Mouse (Mus musculus) midbrain, embryonic 15.5 days (tissue): ENCODE results near the gene Tmod3. TPM values are rescaled to one million over a fixed set of nuclear protein-coding genes. Genes with fewer than 3 reads are reported as not detected.

Experiments
- ATAC-seq: fragments of 200-750 bp; cut with Nextera tagmentation; replicated peaks from 2 replicates; pipeline ENCODE4 v1.8.0; 2017; ENCODE audit warnings: moderate TSS enrichment
- H3K27ac ChIP-seq: fragments of 300-500 bp; sonication (generic); 2 replicates; pipeline ENCODE4 v1.5.1; 2015; ENCODE audit warnings: mild to moderate bottlenecking, inconsistent platforms
- H3K27me3 ChIP-seq: fragments of 300-500 bp; sonication (generic); replicated peaks from 2 replicates; pipeline ENCODE4 v1.6.1; 2015; ENCODE audit warnings: inconsistent platforms
- H3K36me3 ChIP-seq: fragments of 300-500 bp; sonication (generic); replicated peaks from 2 replicates; pipeline ENCODE4 v1.6.1; 2015; ENCODE audit warnings: inconsistent platforms
- H3K4me1 ChIP-seq: fragments of 300-500 bp; sonication (generic); 2 replicates; pipeline ENCODE4 v1.6.1; 2015; ENCODE audit warnings: inconsistent platforms
- H3K4me2 ChIP-seq: fragments of 300-500 bp; sonication (generic); 2 replicates; pipeline ENCODE4 v1.6.1; 2015; ENCODE audit warnings: inconsistent platforms, mild to moderate bottlenecking, moderate library complexity
- H3K4me3 ChIP-seq: fragments of 300-500 bp; sonication (generic); 2 replicates; pipeline ENCODE4 v1.5.1; 2015; ENCODE audit warnings: mild to moderate bottlenecking, inconsistent platforms
- H3K9ac ChIP-seq: fragments of 300-500 bp; sonication (generic); 2 replicates; pipeline ENCODE4 v1.6.1; 2015; ENCODE audit warnings: mild to moderate bottlenecking, inconsistent platforms
- H3K9me3 ChIP-seq: fragments of 300-500 bp; sonication (generic); 2 replicates; pipeline ENCODE4 v1.6.1; 2016; ENCODE audit warnings: inconsistent platforms
- WGBS: fragments of 180-500 bp; shearing (Covaris S2); methylation state at CpG from one replicate; pipeline ENCODE4 v1.1.7; 2015; ENCODE audit warnings: mixed read lengths; 5-methylcytosine and 5-hydroxymethylcytosine counted together
- polyA plus RNA-seq: library from polyadenylated mRNA; unstranded; fragments of >200 nt; fragmentation: Nextera tagmentation; extraction: Ambion mirVana; gene quantifications from 2 replicates; pipeline ENCODE4 v1.2.1, GENCODE M21; 2015

Gene Tmod3
- polyA plus RNA-seq, 1 experiment from 2014 or later: 76.5 TPM

- Histone ChIP-seq H3K4me2 (no peak overlapping the region), H3K36me3 (peaks cover 39% of the 10 kb centered on the region), H3K27me3 (no peaks in the 10 kb centered on the region), H3K9me3 (no peaks in the 10 kb centered on the region), H3K27ac (no peak overlapping the region), H3K4me1 (no peaks in the 10 kb centered on the region), H3K9ac (no peak overlapping the region), H3K4me3 (no peak overlapping the region)
- 93% methylated on average over 5 of the region's 5 CpGs for WGBS
- no peak for ATAC-seq
Measured at GRCm38 (mm10) chr9:75571036-75571942, 11.8 kb upstream of the Tmod3 start.

DNA sequence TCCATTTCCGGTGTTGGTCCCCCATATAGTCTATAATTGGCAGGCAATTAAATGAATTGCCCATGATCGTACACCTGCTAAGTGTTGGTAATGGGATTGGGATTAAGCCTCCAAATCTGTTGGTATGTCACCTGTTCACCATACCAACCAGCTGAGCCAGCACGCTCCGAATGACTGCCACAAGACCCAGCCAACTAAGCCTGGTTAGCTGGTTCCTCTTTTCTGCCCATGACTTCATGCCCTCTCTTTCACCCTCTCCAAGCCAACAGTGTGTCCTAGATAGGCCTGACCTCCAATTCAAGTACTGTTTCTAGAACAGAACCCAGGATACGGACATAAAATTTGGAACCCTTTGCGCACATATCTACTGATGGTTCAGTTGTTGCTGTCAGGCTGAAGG is 8.9 kb upstream of the Tmod3 start:
- Histone ChIP-seq H3K4me2 (no peak overlapping the region), H3K4me3 (no peak overlapping the region), H3K9ac (no peak overlapping the region), H3K9me3 (no peaks in the 10 kb centered on the region), H3K36me3 (peaks cover 10% of the 10 kb centered on the region), H3K27me3 (no peaks in the 10 kb centered on the region), H3K27ac (no peak overlapping the region), H3K4me1 (no peaks in the 10 kb centered on the region)
- 93% methylated on average over 6 of the region's 6 CpGs for WGBS
- ATAC-seq: no peak

DNA sequence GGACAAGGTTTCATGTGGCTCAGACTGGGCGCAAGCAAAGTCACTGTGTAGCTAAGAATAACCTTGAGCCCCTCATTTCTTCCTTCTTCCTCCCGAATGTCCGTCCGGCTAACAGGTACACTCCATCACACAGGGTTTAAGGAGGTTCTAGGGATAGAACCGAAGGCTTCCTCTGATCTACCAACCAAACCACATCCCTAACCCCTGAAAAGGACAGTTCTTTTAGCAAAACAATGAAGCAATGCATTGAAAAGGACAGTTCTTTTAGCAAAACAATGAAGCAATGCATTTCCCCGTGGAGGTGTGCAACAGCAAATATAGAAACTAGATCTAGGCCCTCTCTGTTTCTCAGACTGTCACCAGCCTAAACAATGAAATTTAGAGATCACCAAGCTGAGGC is 5.4 kb upstream of the Tmod3 start:
- 86% methylated on average over 6 of the region's 6 CpGs for WGBS
- no peaks in the 10 kb centered on the region for H3K36me3 ChIP-seq
- H3K4me1 ChIP-seq: peaks cover 6% of the 10 kb centered on the region
- H3K27ac ChIP-seq: no peak overlapping the region
- H3K27me3 ChIP-seq: no peaks in the 10 kb centered on the region
- no peak overlapping the region for H3K9ac ChIP-seq
- H3K9me3 ChIP-seq: no peaks in the 10 kb centered on the region
- ATAC-seq: no peak
- no peak overlapping the region for H3K4me2 ChIP-seq
- H3K4me3 ChIP-seq: no peak overlapping the region

DNA sequence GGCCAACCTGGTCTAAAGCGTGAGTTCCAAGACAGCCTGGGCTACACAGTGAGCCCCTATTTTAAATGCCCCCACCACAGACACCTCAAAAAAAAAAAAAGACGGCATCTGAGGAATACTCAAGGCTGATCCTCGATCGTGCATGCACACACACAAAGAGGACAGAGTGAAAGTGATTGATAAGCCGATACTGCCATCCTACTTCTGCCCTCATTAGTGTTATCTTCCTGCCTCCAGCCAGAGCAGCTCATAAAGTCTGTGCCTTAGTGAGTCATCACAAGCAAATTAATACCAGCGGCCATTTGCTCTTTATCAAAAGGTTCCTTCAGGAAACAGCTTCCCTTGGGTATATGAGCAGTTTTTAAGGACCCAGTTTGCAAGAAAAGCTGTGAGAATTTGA is 4.2 kb upstream of the Tmod3 start:
- H3K4me3 ChIP-seq: no peak overlapping the region
- peaks cover 10% of the 10 kb centered on the region for H3K4me1 ChIP-seq
- H3K4me2 ChIP-seq: no peak overlapping the region
- 85% methylated on average over 6 of the region's 6 CpGs for WGBS
- no peak overlapping the region for H3K27ac ChIP-seq
- H3K9me3 ChIP-seq: no peaks in the 10 kb centered on the region
- H3K36me3 ChIP-seq: no peaks in the 10 kb centered on the region
- no peak overlapping the region for H3K9ac ChIP-seq
- no peak for ATAC-seq
- H3K27me3 ChIP-seq: no peaks in the 10 kb centered on the region

DNA sequence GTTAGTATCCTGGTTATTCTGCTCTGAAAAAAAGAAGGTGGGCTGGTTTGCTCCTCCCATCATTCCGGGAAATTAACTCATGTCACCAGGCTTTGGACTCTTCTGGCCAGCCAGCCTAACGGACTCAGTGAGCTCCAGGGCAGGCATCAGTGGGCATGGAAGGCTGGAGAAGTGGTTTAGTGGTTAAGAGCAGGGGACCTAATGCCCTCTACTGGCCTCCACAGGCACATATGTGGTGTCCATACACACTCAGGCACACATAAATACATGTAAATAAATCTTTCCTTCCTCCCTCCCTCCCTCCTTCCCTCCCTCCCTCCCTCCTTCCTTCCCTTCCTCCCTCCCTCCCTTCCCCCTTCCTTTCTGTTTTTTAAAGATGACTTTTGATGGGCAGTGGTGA is 3.7 kb upstream of the Tmod3 start:
- no peak overlapping the region for H3K27ac ChIP-seq
- no peak for ATAC-seq
- H3K27me3 ChIP-seq: no peaks in the 10 kb centered on the region
- no peak overlapping the region for H3K9ac ChIP-seq
- no peaks in the 10 kb centered on the region for H3K9me3 ChIP-seq
- peaks cover 11% of the 10 kb centered on the region for H3K4me1 ChIP-seq
- WGBS: 40% methylated on average over 2 of the region's 2 CpGs
- no peak overlapping the region for H3K4me2 ChIP-seq
- no peak overlapping the region for H3K4me3 ChIP-seq
- H3K36me3 ChIP-seq: no peaks in the 10 kb centered on the region

DNA sequence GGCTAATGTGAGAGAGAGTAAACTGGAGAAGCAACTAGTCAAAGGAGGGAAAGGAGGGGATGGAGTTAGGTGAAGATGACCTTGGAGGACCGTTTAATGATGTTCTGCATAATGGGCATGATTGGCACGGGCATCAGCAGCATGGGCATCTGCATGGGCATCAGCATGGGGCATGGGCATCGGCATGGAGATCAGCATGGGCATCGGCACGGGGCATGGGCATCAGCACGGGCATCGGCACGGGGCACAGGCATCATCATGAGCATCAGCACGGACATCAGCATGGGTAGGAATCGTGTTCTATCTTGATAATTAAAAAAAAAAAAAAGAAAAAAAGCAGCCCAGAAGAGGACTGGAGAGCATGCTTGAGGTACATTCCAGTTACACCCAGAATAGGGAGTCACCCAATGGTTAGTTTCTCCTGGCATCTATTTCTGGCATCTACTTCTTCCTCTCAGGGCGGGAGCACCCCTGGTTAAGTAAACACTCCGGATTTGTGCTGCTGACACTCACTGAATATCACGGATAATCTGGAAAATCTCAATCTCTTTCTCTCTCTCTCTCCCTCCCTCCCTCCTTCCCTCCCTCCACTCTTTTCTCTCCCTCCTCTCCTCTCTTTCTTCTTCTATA is 1.7 kb upstream of the Tmod3 start:
- no peak overlapping the region for H3K9ac ChIP-seq
- no peak overlapping the region for H3K4me2 ChIP-seq
- no peaks in the 10 kb centered on the region for H3K27me3 ChIP-seq
- H3K9me3 ChIP-seq: no peaks in the 10 kb centered on the region
- no peaks in the 10 kb centered on the region for H3K36me3 ChIP-seq
- H3K27ac ChIP-seq: no peak overlapping the region
- no peak overlapping the region for H3K4me3 ChIP-seq
- 88% methylated on average over 13 of the region's 13 CpGs for WGBS
- no peak for ATAC-seq
- peaks cover 24% of the 10 kb centered on the region for H3K4me1 ChIP-seq

DNA sequence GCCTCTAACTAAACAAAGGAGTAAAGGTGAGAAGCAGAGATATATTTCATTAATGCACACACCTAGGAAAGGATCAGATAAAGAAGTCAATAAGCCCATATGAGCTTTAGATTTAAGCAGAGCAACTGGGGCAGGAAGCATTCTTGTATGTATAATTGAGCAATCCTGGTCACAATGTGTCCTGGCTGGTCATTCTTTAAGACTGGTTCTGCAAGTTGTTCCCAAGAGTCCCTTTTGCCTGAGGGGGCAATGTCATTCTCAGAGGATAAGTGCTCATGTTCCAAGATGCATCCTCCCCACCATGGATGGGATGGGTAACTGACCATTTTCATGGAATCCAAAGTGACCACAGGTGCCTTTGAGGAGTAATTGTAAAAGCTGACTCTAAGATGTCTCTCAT is 896 bp upstream of the Tmod3 start:
- no peaks in the 10 kb centered on the region for H3K36me3 ChIP-seq
- no peaks in the 10 kb centered on the region for H3K27me3 ChIP-seq
- ATAC-seq: no peak
- peaks cover 24% of the 10 kb centered on the region for H3K4me1 ChIP-seq
- H3K9me3 ChIP-seq: no peaks in the 10 kb centered on the region
- peak overlapping the region; percentile 88; the same call in 1 of the 2 replicates for H3K4me2 ChIP-seq
- H3K9ac ChIP-seq: no peak overlapping the region
- no peak overlapping the region for H3K27ac ChIP-seq
- 0 out of 2 replicates have a peak overlapping the region, but pooled peaks have one; percentile 65 for H3K4me3 ChIP-seq

- no peaks in the 10 kb centered on the region for H3K36me3 ChIP-seq
- no peaks in the 10 kb centered on the region for H3K9me3 ChIP-seq
- WGBS: under 1% methylated on average over 47 of the region's 47 CpGs
- peak overlapping the region; percentile 67 for H3K9ac ChIP-seq
- H3K4me2 ChIP-seq: peak overlapping the region; percentile 88
- ATAC-seq: peak; percentile 86
- H3K4me1 ChIP-seq: peaks cover 24% of the 10 kb centered on the region
- H3K27me3 ChIP-seq: no peaks in the 10 kb centered on the region
- peak overlapping the region; percentile 76 for H3K27ac ChIP-seq
- H3K4me3 ChIP-seq: peak overlapping the region; percentile 65
Measured at GRCm38 (mm10) chr9:75558812-75559511, 495 bp downstream of the Tmod3 start.

GRCm38 (mm10) chr9:75558360-75558759 is 1.1 kb downstream of the Tmod3 start:
- peak overlapping the region; percentile 67 for H3K9ac ChIP-seq
- H3K36me3 ChIP-seq: no peaks in the 10 kb centered on the region
- peaks cover 24% of the 10 kb centered on the region for H3K4me1 ChIP-seq
- no peak for ATAC-seq
- peak overlapping the region; percentile 88 for H3K4me2 ChIP-seq
- peak overlapping the region; percentile 65 for H3K4me3 ChIP-seq
- no peaks in the 10 kb centered on the region for H3K27me3 ChIP-seq
- H3K27ac ChIP-seq: no peak overlapping the region
- H3K9me3 ChIP-seq: no peaks in the 10 kb centered on the region
- 31% methylated on average over 3 of the region's 3 CpGs for WGBS

GRCm38 (mm10) chr9:75553719-75554118 is 5.7 kb downstream of the Tmod3 start:
- no peak for ATAC-seq
- 78% methylated on average over 4 of the region's 4 CpGs for WGBS
- Histone ChIP-seq H3K9ac (no peak overlapping the region), H3K27me3 (no peaks in the 10 kb centered on the region), H3K4me3 (no peak overlapping the region), H3K9me3 (no peaks in the 10 kb centered on the region), H3K36me3 (no peaks in the 10 kb centered on the region), H3K4me2 (no peak overlapping the region), H3K4me1 (peaks cover 15% of the 10 kb centered on the region), H3K27ac (no peak overlapping the region)

DNA sequence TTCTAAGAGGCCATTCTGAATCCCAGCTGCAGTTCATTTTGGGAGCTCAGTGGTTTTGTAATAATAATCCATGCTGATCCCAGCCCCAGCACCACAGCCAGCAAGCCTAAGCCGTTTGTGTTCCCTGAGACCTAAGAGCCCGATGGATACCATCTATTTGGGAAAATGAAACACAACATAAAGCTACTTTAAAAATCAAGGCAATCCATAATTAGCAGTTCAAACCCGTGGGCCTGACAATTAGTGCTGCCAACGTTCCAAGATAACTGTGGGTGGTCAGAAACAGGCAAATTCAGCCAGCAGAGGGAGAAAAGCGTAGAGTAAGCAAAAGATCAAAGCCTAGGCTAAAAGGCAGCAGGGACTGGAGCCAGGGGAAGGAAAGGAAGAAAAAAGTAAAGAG is 8.1 kb downstream of the Tmod3 start:
- H3K27me3 ChIP-seq: no peaks in the 10 kb centered on the region
- H3K9me3 ChIP-seq: no peaks in the 10 kb centered on the region
- no peak overlapping the region for H3K9ac ChIP-seq
- no peak overlapping the region for H3K27ac ChIP-seq
- H3K4me3 ChIP-seq: no peak overlapping the region
- H3K4me2 ChIP-seq: no peak overlapping the region
- H3K4me1 ChIP-seq: no peaks in the 10 kb centered on the region
- no peak for ATAC-seq
- 56% methylated on average over 5 of the region's 5 CpGs for WGBS
- no peaks in the 10 kb centered on the region for H3K36me3 ChIP-seq

- Histone ChIP-seq H3K36me3 (no peaks in the 10 kb centered on the region), H3K9me3 (no peaks in the 10 kb centered on the region), H3K4me2 (no peak overlapping the region), H3K4me1 (no peaks in the 10 kb centered on the region), H3K9ac (no peak overlapping the region), H3K27ac (no peak overlapping the region), H3K27me3 (no peaks in the 10 kb centered on the region), H3K4me3 (no peak overlapping the region)
- ATAC-seq: no peak
- WGBS: 72% methylated on average over 8 of the region's 8 CpGs
Measured at GRCm38 (mm10) chr9:75549010-75549409, 10.4 kb downstream of the Tmod3 start.
